Mouse (Mus musculus): ENCODE results near the gene 2310011J03Rik. TPM values are rescaled to one million over a fixed set of nuclear protein-coding genes. Genes with fewer than 3 reads are reported as not detected.

Gene 2310011J03Rik
- polyA plus RNA-seq, 1 experiment = 62.6 TPM

- H3K79me2 ChIP-seq (ENCODE audit: control insufficient read depth, insufficient read depth) = no peaks in the 10 kb centered on the region
- H3ac ChIP-seq (ENCODE audit: control insufficient read depth, insufficient read length, low read depth) = no peak overlapping the region
- TF ChIP-seq CTCF (IDR thresholded peaks at IDR 0.05; ENCODE audit: control insufficient read depth, insufficient read depth, insufficient read length) (no peak), FOSL1 (IDR thresholded peaks at IDR 0.05; ENCODE audit: insufficient read depth, low read length, poor library complexity, severe bottlenecking) (no peak), MAX (IDR thresholded peaks at IDR 0.05) (no peak), MYOD1 (IDR thresholded peaks at IDR 0.05; ENCODE audit: control insufficient read depth, insufficient read length, low read depth) (no peak), CEBPB (IDR thresholded peaks at IDR 0.05; ENCODE audit: low read depth) (no peak), MYOG (IDR thresholded peaks at IDR 0.05; ENCODE audit: control insufficient read depth, extremely low read depth, insufficient read length) (no peak), USF1 (IDR thresholded peaks at IDR 0.05; ENCODE audit: low read depth) (no peak)
- H3K79me3 ChIP-seq (ENCODE audit: low read depth) = no peaks in the 10 kb centered on the region
- no peak overlapping the region for H3K4me3 ChIP-seq (ENCODE audit: insufficient read depth, poor library complexity, severe bottlenecking)
- H3K36me3 ChIP-seq (ENCODE audit: control insufficient read depth, insufficient read depth) = no peaks in the 10 kb centered on the region
- H3K27me3 ChIP-seq (ENCODE audit: control insufficient read depth, insufficient read depth, insufficient read length) = peaks cover 55% of the 10 kb centered on the region
These were observed 17.9 kb downstream of the 2310011J03Rik start for GRCm38 (mm10) chr10:80302471-80302881.

- Histone ChIP-seq H3K27me3 (ENCODE audit: control insufficient read depth, insufficient read depth, insufficient read length) (peaks cover 51% of the 10 kb centered on the region), H3K79me2 (ENCODE audit: control insufficient read depth, insufficient read depth) (no peaks in the 10 kb centered on the region), H3K36me3 (ENCODE audit: control insufficient read depth, insufficient read depth) (no peaks in the 10 kb centered on the region), H3ac (ENCODE audit: control insufficient read depth, insufficient read length, low read depth) (no peak overlapping the region), H3K4me3 (ENCODE audit: insufficient read depth, poor library complexity, severe bottlenecking) (no peak overlapping the region), H3K79me3 (ENCODE audit: low read depth) (no peaks in the 10 kb centered on the region)
- no peak for TF ChIP-seq CEBPB (IDR thresholded peaks at IDR 0.05; ENCODE audit: low read depth)
These were observed 18.3 kb downstream of the 2310011J03Rik start for GRCm38 (mm10) chr10:80302082-80302355.

- H3K27me3 ChIP-seq (ENCODE audit: control insufficient read depth, insufficient read depth, insufficient read length) = peaks cover 46% of the 10 kb centered on the region
- H3K79me3 ChIP-seq (ENCODE audit: low read depth) = no peaks in the 10 kb centered on the region
- no peak overlapping the region for H3K4me3 ChIP-seq (ENCODE audit: insufficient read depth, poor library complexity, severe bottlenecking)
- TF ChIP-seq FOSL1 (IDR thresholded peaks at IDR 0.05; ENCODE audit: insufficient read depth, low read length, poor library complexity, severe bottlenecking) (no peak), CEBPB (IDR thresholded peaks at IDR 0.05; ENCODE audit: low read depth) (no peak), CTCF (IDR thresholded peaks at IDR 0.05; ENCODE audit: control insufficient read depth, insufficient read depth, insufficient read length) (no peak), MAX (IDR thresholded peaks at IDR 0.05) (no peak), USF1 (IDR thresholded peaks at IDR 0.05; ENCODE audit: low read depth) (no peak), MYOD1 (IDR thresholded peaks at IDR 0.05; ENCODE audit: control insufficient read depth, insufficient read length, low read depth) (no peak), MYOG (IDR thresholded peaks at IDR 0.05; ENCODE audit: control insufficient read depth, extremely low read depth, insufficient read length) (no peak)
- no peak overlapping the region for H3ac ChIP-seq (ENCODE audit: control insufficient read depth, insufficient read length, low read depth)
- H3K79me2 ChIP-seq (ENCODE audit: control insufficient read depth, insufficient read depth) = no peaks in the 10 kb centered on the region
- no peaks in the 10 kb centered on the region for H3K36me3 ChIP-seq (ENCODE audit: control insufficient read depth, insufficient read depth)
These were observed 18.9 kb downstream of the 2310011J03Rik start for GRCm38 (mm10) chr10:80301256-80302081.

- TF ChIP-seq CEBPB (IDR thresholded peaks at IDR 0.05; ENCODE audit: low read depth) = no peak
- no peak for TF ChIP-seq MYOG (IDR thresholded peaks at IDR 0.05; ENCODE audit: control insufficient read depth, extremely low read depth, insufficient read length)
- TF ChIP-seq MYOD1 (IDR thresholded peaks at IDR 0.05; ENCODE audit: control insufficient read depth, insufficient read length, low read depth) = no peak
- TF ChIP-seq CTCF (IDR thresholded peaks at IDR 0.05; ENCODE audit: control insufficient read depth, insufficient read depth, insufficient read length) = no peak
- no peak for TF ChIP-seq FOSL1 (IDR thresholded peaks at IDR 0.05; ENCODE audit: insufficient read depth, low read length, poor library complexity, severe bottlenecking)
- TF ChIP-seq MAX (IDR thresholded peaks at IDR 0.05) = no peak
- no peak for TF ChIP-seq USF1 (IDR thresholded peaks at IDR 0.05; ENCODE audit: low read depth)
- Histone ChIP-seq H3ac (ENCODE audit: control insufficient read depth, insufficient read length, low read depth) (no peak overlapping the region), H3K79me3 (ENCODE audit: low read depth) (no peaks in the 10 kb centered on the region), H3K27me3 (ENCODE audit: control insufficient read depth, insufficient read depth, insufficient read length) (peaks cover 41% of the 10 kb centered on the region), H3K36me3 (ENCODE audit: control insufficient read depth, insufficient read depth) (no peaks in the 10 kb centered on the region), H3K4me3 (ENCODE audit: insufficient read depth, poor library complexity, severe bottlenecking) (no peak overlapping the region), H3K79me2 (ENCODE audit: control insufficient read depth, insufficient read depth) (no peaks in the 10 kb centered on the region)
These were observed 19.6 kb downstream of the 2310011J03Rik start for GRCm38 (mm10) chr10:80300672-80301181.

- Histone ChIP-seq H3K27me3 (ENCODE audit: control insufficient read depth, insufficient read depth, insufficient read length) (peaks cover 32% of the 10 kb centered on the region), H3K4me3 (ENCODE audit: insufficient read depth, poor library complexity, severe bottlenecking) (no peak overlapping the region), H3K79me3 (ENCODE audit: low read depth) (no peaks in the 10 kb centered on the region)
These were observed 20.5 kb downstream of the 2310011J03Rik start for GRCm38 (mm10) chr10:80299824-80300223.

More at GRCm38 (mm10) chr10:80299824-80300223, 20.5 kb downstream of the 2310011J03Rik start:
- no peak for TF ChIP-seq MYOD1 (IDR thresholded peaks at IDR 0.05; ENCODE audit: control insufficient read depth, insufficient read length, low read depth)
- TF ChIP-seq CTCF (IDR thresholded peaks at IDR 0.05; ENCODE audit: control insufficient read depth, insufficient read depth, insufficient read length) = no peak
- no peak for TF ChIP-seq FOSL1 (IDR thresholded peaks at IDR 0.05; ENCODE audit: insufficient read depth, low read length, poor library complexity, severe bottlenecking)
- TF ChIP-seq MAX (IDR thresholded peaks at IDR 0.05) = no peak
- TF ChIP-seq USF1 (IDR thresholded peaks at IDR 0.05; ENCODE audit: low read depth) = no peak
- TF ChIP-seq MYOG (IDR thresholded peaks at IDR 0.05; ENCODE audit: control insufficient read depth, extremely low read depth, insufficient read length) = no peak
- no peak for TF ChIP-seq CEBPB (IDR thresholded peaks at IDR 0.05; ENCODE audit: low read depth)
- Histone ChIP-seq H3K36me3 (ENCODE audit: control insufficient read depth, insufficient read depth) (peaks cover 7% of the 10 kb centered on the region), H3K79me2 (ENCODE audit: control insufficient read depth, insufficient read depth) (peaks cover 4% of the 10 kb centered on the region), H3ac (ENCODE audit: control insufficient read depth, insufficient read length, low read depth) (no peak overlapping the region)
